Mouse (Mus musculus) heart, embryonic 16.5 days (tissue): Measurements from ENCODE around the gene Phyhipl. TPM values are rescaled to one million over a fixed set of nuclear protein-coding genes. Genes with fewer than 3 reads are reported as not detected.

Experiments used
- ATAC-seq: fragments of 200-750 bp; cut with Nextera tagmentation; replicated peaks from 2 replicates; pipeline ENCODE4 v1.8.0; 2017; ENCODE audit warnings: moderate number of reproducible peaks; ENCODE audit not compliant: insufficient read depth, low FRiP score; ENCODE audit errors: extremely low read depth
- H3K27ac ChIP-seq: fragments of 300-500 bp; sonication (generic); 2 replicates; pipeline ENCODE4 v1.5.1; 2014; ENCODE audit warnings: mild to moderate bottlenecking, low read length, control low read depth, moderate library complexity
- H3K27me3 ChIP-seq: fragments of 300-500 bp; sonication (generic); 2 replicates; pipeline ENCODE4 v1.6.1; 2014; ENCODE audit warnings: low read length, mixed read lengths; ENCODE audit not compliant: control insufficient read depth, insufficient read depth
- H3K36me3 ChIP-seq: fragments of 300-500 bp; sonication (generic); 2 replicates; pipeline ENCODE4 v1.6.1; 2014; ENCODE audit not compliant: control insufficient read depth, insufficient read depth
- H3K4me1 ChIP-seq: fragments of 300-500 bp; sonication (generic); 2 replicates; pipeline ENCODE4 v1.6.1; 2014; ENCODE audit warnings: low read length, mixed read lengths; ENCODE audit not compliant: control insufficient read depth, insufficient read depth
- H3K4me2 ChIP-seq: fragments of 300-500 bp; sonication (generic); 2 replicates; pipeline ENCODE4 v1.6.1; 2014; ENCODE audit warnings: low read depth, mild to moderate bottlenecking, control low read depth, low read length
- H3K4me3 ChIP-seq: fragments of 300-500 bp; sonication (generic); 2 replicates; pipeline ENCODE4 v1.5.1; 2014; ENCODE audit warnings: mild to moderate bottlenecking, control low read depth, low read length
- H3K9ac ChIP-seq: fragments of 300-500 bp; sonication (generic); 2 replicates; pipeline ENCODE4 v1.6.1; 2014; ENCODE audit warnings: low read length, control low read depth
- H3K9me3 ChIP-seq: fragments of 300-500 bp; sonication (generic); replicated peaks from 2 replicates; pipeline ENCODE4 v1.6.1; 2016; ENCODE audit warnings: low read length; ENCODE audit not compliant: control insufficient read depth
- WGBS: fragments of 180-500 bp; shearing (Covaris S2); extraction: QIAGEN DNeasy Blood & Tissue Kit; methylation state at CpG from one replicate; pipeline ENCODE4 v1.1.7; 2014; 5-methylcytosine and 5-hydroxymethylcytosine counted together
- polyA plus RNA-seq: library from polyadenylated mRNA; unstranded; fragments of >200 nt; fragmentation: Nextera tagmentation; extraction: Ambion mirVana; gene quantifications from 2 replicates; pipeline ENCODE4 v1.2.1, GENCODE M21; 2015

The Phyhipl gene
- polyA plus RNA-seq, 1 experiment from 2014 or later, result 1.0 TPM

- Histone ChIP-seq H3K4me2 (no peak overlapping the region), H3K27me3 (no peaks in the 10 kb centered on the region), H3K36me3 (no peaks in the 10 kb centered on the region), H3K9me3 (no peaks in the 10 kb centered on the region), H3K4me3 (no peak overlapping the region), H3K9ac (no peak overlapping the region), H3K27ac (no peak overlapping the region), H3K4me1 (no peaks in the 10 kb centered on the region)
- 87% methylated on average over 4 of the region's 4 CpGs for WGBS
- ATAC-seq, result no peak
Measured at GRCm38 (mm10) chr10:70683508-70683907, 27.7 kb upstream of the Phyhipl start.

DNA sequence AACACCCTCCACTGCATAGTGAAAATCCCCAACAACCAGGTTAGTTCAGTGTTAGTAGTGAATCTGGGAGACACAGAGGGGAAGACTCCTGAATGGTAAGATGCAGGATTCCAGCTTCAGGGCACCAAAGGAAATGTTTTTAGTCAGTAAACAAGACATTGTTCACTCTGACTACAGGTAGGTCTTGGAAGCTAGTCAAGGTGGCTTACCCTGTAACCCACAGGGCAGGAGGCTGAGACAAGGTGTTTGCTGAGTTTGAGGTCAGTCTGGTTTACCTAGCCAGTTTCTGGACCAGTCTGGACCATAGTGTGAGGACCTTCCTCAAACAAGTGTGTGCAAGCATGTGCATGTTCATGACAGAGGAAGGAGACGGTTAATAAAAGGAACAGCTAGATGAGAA lies 22.2 kb upstream of the Phyhipl start:
- Histone ChIP-seq H3K9me3 (no peaks in the 10 kb centered on the region), H3K4me2 (no peak overlapping the region), H3K27me3 (no peaks in the 10 kb centered on the region), H3K36me3 (no peaks in the 10 kb centered on the region), H3K4me1 (no peaks in the 10 kb centered on the region), H3K4me3 (no peak overlapping the region), H3K27ac (no peak overlapping the region), H3K9ac (no peak overlapping the region)
- ATAC-seq, result no peak
- 82% methylated on average over 1 of the region's 1 CpGs for WGBS

DNA sequence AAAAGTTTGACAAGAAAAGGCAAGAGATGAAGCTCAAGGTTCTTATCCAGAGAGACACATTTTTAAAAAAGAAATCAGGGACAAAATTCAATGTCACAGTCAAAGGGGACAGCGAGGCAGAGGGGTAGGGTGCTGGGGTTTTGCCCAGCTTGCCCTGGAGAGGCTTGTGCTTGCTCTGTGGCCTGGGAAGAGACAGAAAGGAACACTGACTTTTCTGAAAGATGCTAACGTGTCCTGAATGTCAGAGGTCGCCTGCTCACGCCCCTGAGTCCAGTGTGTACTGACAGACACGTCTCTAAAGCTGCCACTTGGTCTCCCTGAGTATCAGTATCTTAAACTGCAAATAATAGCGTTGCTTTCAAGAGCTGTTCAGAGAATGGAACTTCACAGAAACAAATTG lies 507 bp upstream of the Phyhipl start:
- no peak overlapping the region for H3K27ac ChIP-seq
- H3K4me3 ChIP-seq, result no peak overlapping the region
- no peaks in the 10 kb centered on the region for H3K9me3 ChIP-seq
- no peak overlapping the region for H3K4me2 ChIP-seq
- H3K9ac ChIP-seq, result no peak overlapping the region
- 50% methylated on average over 6 of the region's 6 CpGs for WGBS
- ATAC-seq, result no peak
- H3K27me3 ChIP-seq, result no peaks in the 10 kb centered on the region
- H3K4me1 ChIP-seq, result no peaks in the 10 kb centered on the region
- no peaks in the 10 kb centered on the region for H3K36me3 ChIP-seq

DNA sequence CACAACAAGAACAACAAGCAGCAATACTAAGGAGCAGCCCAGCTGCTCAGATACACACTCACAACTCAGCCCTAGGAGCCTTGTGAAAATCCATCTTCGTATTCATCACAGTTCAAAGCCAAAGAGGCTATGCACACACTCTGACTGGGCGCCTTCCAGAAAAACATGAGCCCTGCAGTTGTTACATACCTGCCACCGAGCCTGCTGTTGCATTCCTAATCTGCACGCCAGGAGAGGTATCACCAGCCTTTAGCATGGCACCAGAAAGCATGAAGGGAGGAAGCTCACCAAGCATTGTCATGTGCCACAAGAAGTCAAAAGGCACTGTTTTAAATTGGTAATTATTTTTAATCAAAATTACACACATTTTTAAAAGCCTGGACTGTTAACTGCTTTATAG lies 1.1 kb downstream of the Phyhipl start:
- Histone ChIP-seq H3K4me1 (no peaks in the 10 kb centered on the region), H3K36me3 (no peaks in the 10 kb centered on the region), H3K9ac (no peak overlapping the region), H3K27me3 (no peaks in the 10 kb centered on the region), H3K4me3 (no peak overlapping the region), H3K9me3 (no peaks in the 10 kb centered on the region), H3K4me2 (no peak overlapping the region), H3K27ac (no peak overlapping the region)
- ATAC-seq, result no peak
- WGBS, result 62% methylated on average over 4 of the region's 4 CpGs

GRCm38 (mm10) chr10:70654139-70654538 lies 1.6 kb downstream of the Phyhipl start:
- no peak overlapping the region for H3K27ac ChIP-seq
- WGBS, result 71% methylated on average over 3 of the region's 3 CpGs
- no peak for ATAC-seq

DNA sequence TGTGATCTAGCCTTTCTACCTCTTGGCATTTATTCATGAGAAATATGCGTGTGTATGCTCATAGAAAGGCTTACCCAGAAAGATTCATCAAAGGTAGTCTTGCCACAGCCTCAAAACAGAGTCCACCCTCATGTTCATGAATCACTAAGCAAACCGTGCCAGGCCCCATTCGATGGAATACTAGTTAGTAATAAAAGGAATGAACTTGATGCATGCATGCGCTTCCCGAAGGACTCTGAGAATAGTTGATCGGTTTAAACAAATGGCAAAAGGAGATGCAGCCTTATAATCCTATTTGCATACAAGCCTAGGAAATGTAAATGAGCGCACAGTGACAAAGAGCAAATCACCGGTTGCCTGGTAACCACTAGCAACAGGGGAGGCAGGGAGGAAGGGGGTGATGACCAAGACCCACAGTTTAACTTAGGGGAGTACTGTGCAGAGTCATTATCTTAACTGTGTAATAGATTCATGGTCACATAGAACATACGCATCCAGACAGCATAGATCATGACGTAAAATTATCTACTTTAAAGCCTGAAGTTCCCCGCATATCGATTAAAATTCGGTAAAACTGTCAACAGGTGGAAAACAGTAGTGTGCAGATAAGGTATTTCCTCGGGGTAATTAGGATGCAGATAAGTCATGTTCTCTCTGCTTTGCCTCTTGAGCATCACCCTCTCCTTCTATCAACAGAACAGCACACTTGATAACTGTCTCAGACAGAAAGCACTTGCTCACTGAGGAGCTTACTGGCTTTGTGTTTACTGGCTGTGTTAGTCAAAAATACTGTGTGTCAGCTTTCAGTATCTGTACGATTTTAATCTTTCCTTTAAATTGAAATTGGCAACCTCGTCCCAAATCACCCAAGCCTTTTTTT lies 3.8 kb downstream of the Phyhipl start:
- H3K4me2 ChIP-seq, result no peak overlapping the region
- no peaks in the 10 kb centered on the region for H3K9me3 ChIP-seq
- no peaks in the 10 kb centered on the region for H3K36me3 ChIP-seq
- no peak overlapping the region for H3K9ac ChIP-seq
- no peak overlapping the region for H3K4me3 ChIP-seq
- H3K27me3 ChIP-seq, result no peaks in the 10 kb centered on the region
- H3K4me1 ChIP-seq, result no peaks in the 10 kb centered on the region
- no peak for ATAC-seq
- no peak overlapping the region for H3K27ac ChIP-seq
- WGBS, result 37% methylated on average over 16 of the region's 16 CpGs

More at GRCm38 (mm10) chr10:70654139-70654538, 1.6 kb downstream of the Phyhipl start:
- Histone ChIP-seq H3K27me3 (no peaks in the 10 kb centered on the region), H3K4me1 (no peaks in the 10 kb centered on the region), H3K36me3 (no peaks in the 10 kb centered on the region), H3K9me3 (no peaks in the 10 kb centered on the region), H3K9ac (no peak overlapping the region), H3K4me3 (no peak overlapping the region), H3K4me2 (no peak overlapping the region)

GRCm38 (mm10) chr10:70648831-70649230 lies 6.9 kb downstream of the Phyhipl start:
- Histone ChIP-seq H3K27ac (no peak overlapping the region), H3K4me3 (no peak overlapping the region), H3K9me3 (no peaks in the 10 kb centered on the region), H3K4me2 (no peak overlapping the region), H3K9ac (no peak overlapping the region), H3K4me1 (no peaks in the 10 kb centered on the region), H3K27me3 (no peaks in the 10 kb centered on the region), H3K36me3 (no peaks in the 10 kb centered on the region)
- WGBS, result 73% methylated on average over 5 of the region's 5 CpGs
- ATAC-seq, result no peak

GRCm38 (mm10) chr10:70643131-70643530 lies 12.6 kb downstream of the Phyhipl start:
- no peak overlapping the region for H3K27ac ChIP-seq
- 75% methylated on average over 9 of the region's 9 CpGs for WGBS
- no peak for ATAC-seq
- no peaks in the 10 kb centered on the region for H3K9me3 ChIP-seq
- H3K4me1 ChIP-seq, result no peaks in the 10 kb centered on the region
- no peaks in the 10 kb centered on the region for H3K36me3 ChIP-seq
- no peak overlapping the region for H3K4me2 ChIP-seq
- H3K9ac ChIP-seq, result no peak overlapping the region
- no peak overlapping the region for H3K4me3 ChIP-seq
- no peaks in the 10 kb centered on the region for H3K27me3 ChIP-seq

- H3K27me3 ChIP-seq, result no peaks in the 10 kb centered on the region
- WGBS, result 72% methylated on average over 11 of the region's 11 CpGs
- H3K4me2 ChIP-seq, result no peak overlapping the region
- ATAC-seq, result no peak
- no peak overlapping the region for H3K4me3 ChIP-seq
- no peak overlapping the region for H3K9ac ChIP-seq
- H3K27ac ChIP-seq, result no peak overlapping the region
- no peaks in the 10 kb centered on the region for H3K9me3 ChIP-seq
- no peaks in the 10 kb centered on the region for H3K4me1 ChIP-seq
- H3K36me3 ChIP-seq, result no peaks in the 10 kb centered on the region
Measured at GRCm38 (mm10) chr10:70640896-70641596, 14.7 kb downstream of the Phyhipl start.
